Mouse (Mus musculus): Measurements from ENCODE around the gene Cflar. TPM values are rescaled to one million over a fixed set of nuclear protein-coding genes. Genes with fewer than 3 reads are reported as not detected.

Cflar gene
- polyA plus RNA-seq, 1 experiment from 2014 or later: 16.8 TPM

GRCm38 (mm10) chr1:58716162-58716882, 5.0 kb downstream of the Cflar start:
- H3K4me1 ChIP-seq (ENCODE audit: control insufficient read depth, insufficient read depth, low read depth, low read length): peaks cover 3% of the 10 kb centered on the region; the same call in 1 of the 2 replicates
- no peak overlapping the region for H3K9ac ChIP-seq (ENCODE audit: low read depth, low read length)
- peaks cover 2% of the 10 kb centered on the region; the same call in 1 of the 2 replicates for H3K36me3 ChIP-seq (ENCODE audit: control insufficient read depth, insufficient read depth, low read length)
- H3K9me3 ChIP-seq (ENCODE audit: control insufficient read depth, low read length): no peaks in the 10 kb centered on the region
- 64% methylated on average over 7 of the region's 7 CpGs for WGBS
- H3K27ac ChIP-seq (ENCODE audit: low read depth, low read length): no peak overlapping the region
- H3K27me3 ChIP-seq (replicated peaks; ENCODE audit: control insufficient read depth, insufficient read depth, low read length): no peaks in the 10 kb centered on the region
- no peak for ATAC-seq
- no peak overlapping the region for H3K4me2 ChIP-seq (ENCODE audit: low read length)
- no peak overlapping the region for H3K4me3 ChIP-seq (ENCODE audit: low read length)

DNA sequence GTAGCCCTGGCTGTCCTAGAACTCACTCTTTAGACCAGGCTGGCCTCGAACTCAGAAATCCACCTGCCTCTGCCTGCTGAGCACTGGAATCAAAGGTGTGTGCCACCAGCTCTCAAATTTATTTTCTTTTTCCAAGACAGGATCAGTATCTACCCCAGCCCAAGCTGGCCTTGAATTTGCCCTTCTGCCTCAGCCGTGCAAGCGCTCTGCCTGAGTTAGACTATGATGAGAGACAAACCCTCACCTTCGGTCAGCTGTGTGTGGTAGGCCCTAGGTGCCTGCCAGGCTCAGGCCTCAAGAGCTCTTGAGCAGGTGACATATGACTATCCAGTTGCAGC, 5.5 kb downstream of the Cflar start:
- H3K4me3 ChIP-seq (ENCODE audit: low read length): no peak overlapping the region
- no peak for ATAC-seq
- WGBS: over 99% methylated on average over 4 of the region's 4 CpGs

DNA sequence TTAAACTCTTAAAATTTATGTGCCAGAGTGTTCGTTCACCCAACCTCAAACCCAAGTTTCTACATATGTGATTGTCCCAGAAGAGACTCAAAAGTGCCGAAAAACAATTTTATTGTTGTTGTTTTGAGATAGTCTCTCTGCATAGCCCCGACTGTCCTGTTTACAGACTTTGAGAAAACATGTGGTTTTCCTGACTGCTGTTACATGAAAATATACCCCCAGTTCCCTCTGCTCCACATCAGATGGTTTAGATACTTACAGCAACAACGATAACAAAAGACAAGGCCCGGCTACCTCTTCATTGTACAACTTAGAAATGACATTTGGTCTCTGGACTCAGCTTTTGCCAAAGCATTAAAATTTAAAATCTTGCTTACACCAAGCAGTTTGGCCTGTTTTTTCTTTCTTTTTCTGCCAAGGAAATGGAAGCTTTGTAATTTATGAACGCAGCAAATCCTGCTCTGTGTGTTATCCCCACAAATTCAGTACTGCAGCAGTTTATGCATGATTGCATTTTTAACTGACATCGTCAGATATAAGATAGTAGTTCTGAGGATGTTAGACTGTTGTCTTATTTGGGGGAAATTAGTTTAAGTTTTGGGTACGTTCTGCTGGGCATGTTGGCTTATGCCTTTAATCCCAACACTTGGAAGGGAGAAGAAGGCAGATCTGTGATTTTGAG, 6.4 kb downstream of the Cflar start:
- Histone ChIP-seq H3K4me3 (ENCODE audit: low read length) (no peak overlapping the region), H3K36me3 (ENCODE audit: control insufficient read depth, insufficient read depth, low read length) (peaks cover 2% of the 10 kb centered on the region; the same call in 1 of the 2 replicates), H3K27ac (ENCODE audit: low read depth, low read length) (no peak overlapping the region), H3K4me1 (ENCODE audit: control insufficient read depth, insufficient read depth, low read depth, low read length) (no peaks in the 10 kb centered on the region), H3K4me2 (ENCODE audit: low read length) (no peak overlapping the region), H3K9me3 (ENCODE audit: control insufficient read depth, low read length) (no peaks in the 10 kb centered on the region), H3K27me3 (replicated peaks; ENCODE audit: control insufficient read depth, insufficient read depth, low read length) (no peaks in the 10 kb centered on the region), H3K9ac (ENCODE audit: low read depth, low read length) (no peak overlapping the region)
- 93% methylated on average over 8 of the region's 8 CpGs for WGBS
- ATAC-seq: no peak

More for the DNA sequence above, 5.5 kb downstream of the Cflar start:
- no peak overlapping the region for H3K9ac ChIP-seq (ENCODE audit: low read depth, low read length)
- no peaks in the 10 kb centered on the region for H3K9me3 ChIP-seq (ENCODE audit: control insufficient read depth, low read length)
- H3K27me3 ChIP-seq (replicated peaks; ENCODE audit: control insufficient read depth, insufficient read depth, low read length): no peaks in the 10 kb centered on the region
- peaks cover 3% of the 10 kb centered on the region; the same call in 1 of the 2 replicates for H3K4me1 ChIP-seq (ENCODE audit: control insufficient read depth, insufficient read depth, low read depth, low read length)
- H3K36me3 ChIP-seq (ENCODE audit: control insufficient read depth, insufficient read depth, low read length): peaks cover 2% of the 10 kb centered on the region; the same call in 1 of the 2 replicates
- H3K4me2 ChIP-seq (ENCODE audit: low read length): no peak overlapping the region
- no peak overlapping the region for H3K27ac ChIP-seq (ENCODE audit: low read depth, low read length)

DNA sequence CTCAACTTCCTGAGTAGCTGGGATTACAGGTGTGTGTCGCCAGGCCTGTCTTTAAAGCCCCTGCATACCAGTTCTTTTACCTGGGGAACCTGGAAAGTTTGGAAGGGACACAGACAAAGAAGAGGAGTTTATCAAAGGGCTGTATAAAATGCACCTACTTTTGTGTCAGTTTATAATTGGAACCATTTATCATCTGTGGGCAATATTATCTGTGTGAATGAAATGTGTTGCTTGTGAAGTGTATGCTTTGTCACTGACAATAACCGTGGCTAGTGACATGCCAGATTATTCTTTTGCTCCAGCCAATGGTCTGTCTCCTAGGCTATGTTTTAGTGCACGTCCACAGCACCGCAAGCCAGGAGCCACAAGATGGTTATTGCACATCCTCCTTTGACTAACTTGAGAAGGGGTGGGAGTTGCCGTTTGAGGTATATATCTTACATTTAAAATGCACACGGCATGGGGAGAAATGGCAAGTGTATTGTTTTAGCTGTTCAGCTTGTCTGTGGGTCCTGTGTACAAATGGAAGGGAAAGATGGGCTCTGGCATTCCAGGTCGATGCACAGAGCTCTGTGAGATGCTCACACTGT, 8.1 kb downstream of the Cflar start:
- Histone ChIP-seq H3K9ac (ENCODE audit: low read depth, low read length) (no peak overlapping the region), H3K36me3 (ENCODE audit: control insufficient read depth, insufficient read depth, low read length) (peaks cover 2% of the 10 kb centered on the region; the same call in 1 of the 2 replicates), H3K27me3 (replicated peaks; ENCODE audit: control insufficient read depth, insufficient read depth, low read length) (no peaks in the 10 kb centered on the region), H3K4me2 (ENCODE audit: low read length) (no peak overlapping the region), H3K4me1 (ENCODE audit: control insufficient read depth, insufficient read depth, low read depth, low read length) (no peaks in the 10 kb centered on the region), H3K4me3 (ENCODE audit: low read length) (no peak overlapping the region), H3K27ac (ENCODE audit: low read depth, low read length) (no peak overlapping the region), H3K9me3 (ENCODE audit: control insufficient read depth, low read length) (no peaks in the 10 kb centered on the region)
- WGBS: 85% methylated on average over 7 of the region's 7 CpGs
- ATAC-seq: no peak

DNA sequence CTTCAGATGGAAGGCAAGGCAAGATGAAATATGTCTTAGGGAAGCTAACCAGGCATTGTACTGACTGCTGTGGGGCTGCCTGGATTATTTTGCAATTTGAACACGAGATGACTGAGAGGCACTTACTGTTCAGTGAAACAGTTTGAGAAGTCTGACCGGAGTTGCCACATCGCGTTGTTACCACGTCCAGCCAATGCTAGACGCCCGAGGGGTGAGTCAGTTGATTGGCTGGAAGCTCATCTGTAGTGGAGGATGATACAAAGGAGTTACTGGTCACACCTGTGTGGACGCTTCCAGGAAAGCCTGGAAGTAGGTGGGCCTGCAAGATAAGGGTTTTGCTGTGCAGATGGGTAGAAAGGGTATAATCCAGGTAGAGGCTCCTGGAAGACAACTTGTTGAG, 8.8 kb downstream of the Cflar start:
- no peak overlapping the region for H3K9ac ChIP-seq (ENCODE audit: low read depth, low read length)
- H3K4me3 ChIP-seq (ENCODE audit: low read length): no peak overlapping the region
- H3K4me1 ChIP-seq (ENCODE audit: control insufficient read depth, insufficient read depth, low read depth, low read length): no peaks in the 10 kb centered on the region
- H3K27ac ChIP-seq (ENCODE audit: low read depth, low read length): no peak overlapping the region
- peaks cover 2% of the 10 kb centered on the region; the same call in 1 of the 2 replicates for H3K36me3 ChIP-seq (ENCODE audit: control insufficient read depth, insufficient read depth, low read length)
- no peaks in the 10 kb centered on the region for H3K9me3 ChIP-seq (ENCODE audit: control insufficient read depth, low read length)
- no peak for ATAC-seq
- H3K4me2 ChIP-seq (ENCODE audit: low read length): no peak overlapping the region
- H3K27me3 ChIP-seq (replicated peaks; ENCODE audit: control insufficient read depth, insufficient read depth, low read length): no peaks in the 10 kb centered on the region
- 90% methylated on average over 8 of the region's 8 CpGs for WGBS

DNA sequence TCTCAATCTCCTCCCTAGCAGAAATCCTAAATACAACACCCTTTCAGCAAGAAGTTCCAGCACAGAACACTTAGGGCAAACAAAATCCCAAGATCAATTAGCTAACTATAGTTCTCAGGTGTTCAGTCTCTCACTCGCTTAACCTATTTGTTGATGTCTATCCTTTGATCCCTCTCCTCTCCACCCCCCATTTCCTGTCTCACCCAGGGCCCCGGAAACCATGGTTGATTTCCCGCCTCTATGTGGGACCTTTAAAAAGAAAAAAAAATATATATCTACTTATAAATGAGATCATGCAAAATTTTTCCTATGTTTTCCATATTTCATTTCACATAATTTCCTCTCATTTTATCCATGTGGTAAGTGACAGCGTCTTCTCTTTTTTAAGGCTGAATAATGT, 9.7 kb downstream of the Cflar start:
- H3K4me3 ChIP-seq (ENCODE audit: low read length): no peak overlapping the region
- H3K4me2 ChIP-seq (ENCODE audit: low read length): no peak overlapping the region
- H3K27ac ChIP-seq (ENCODE audit: low read depth, low read length): no peak overlapping the region
- WGBS: 90% methylated on average over 4 of the region's 4 CpGs
- H3K9me3 ChIP-seq (ENCODE audit: control insufficient read depth, low read length): no peaks in the 10 kb centered on the region
- no peak for ATAC-seq
- H3K27me3 ChIP-seq (replicated peaks; ENCODE audit: control insufficient read depth, insufficient read depth, low read length): no peaks in the 10 kb centered on the region
- no peaks in the 10 kb centered on the region for H3K36me3 ChIP-seq (ENCODE audit: control insufficient read depth, insufficient read depth, low read length)
- H3K4me1 ChIP-seq (ENCODE audit: control insufficient read depth, insufficient read depth, low read depth, low read length): no peaks in the 10 kb centered on the region
- H3K9ac ChIP-seq (ENCODE audit: low read depth, low read length): no peak overlapping the region

- ATAC-seq: no peak
- Histone ChIP-seq H3K9me3 (ENCODE audit: control insufficient read depth, low read length) (no peaks in the 10 kb centered on the region), H3K27me3 (replicated peaks; ENCODE audit: control insufficient read depth, insufficient read depth, low read length) (no peaks in the 10 kb centered on the region), H3K9ac (ENCODE audit: low read depth, low read length) (no peak overlapping the region; the same call in 1 of the 2 replicates), H3K27ac (ENCODE audit: low read depth, low read length) (no peak overlapping the region), H3K4me1 (ENCODE audit: control insufficient read depth, insufficient read depth, low read depth, low read length) (no peaks in the 10 kb centered on the region), H3K36me3 (ENCODE audit: control insufficient read depth, insufficient read depth, low read length) (no peaks in the 10 kb centered on the region), H3K4me3 (ENCODE audit: low read length) (no peak overlapping the region), H3K4me2 (ENCODE audit: low read length) (no peak overlapping the region)
- 88% methylated on average over 11 of the region's 11 CpGs for WGBS
Observed at GRCm38 (mm10) chr1:58722115-58722938, 11.0 kb downstream of the Cflar start.

GRCm38 (mm10) chr1:58723062-58723808, 11.9 kb downstream of the Cflar start:
- Histone ChIP-seq H3K27ac (ENCODE audit: low read depth, low read length) (no peak overlapping the region), H3K4me3 (ENCODE audit: low read length) (no peak overlapping the region), H3K36me3 (ENCODE audit: control insufficient read depth, insufficient read depth, low read length) (no peaks in the 10 kb centered on the region), H3K27me3 (replicated peaks; ENCODE audit: control insufficient read depth, insufficient read depth, low read length) (no peaks in the 10 kb centered on the region), H3K4me1 (ENCODE audit: control insufficient read depth, insufficient read depth, low read depth, low read length) (no peaks in the 10 kb centered on the region), H3K4me2 (ENCODE audit: low read length) (no peak overlapping the region), H3K9ac (ENCODE audit: low read depth, low read length) (no peak overlapping the region), H3K9me3 (ENCODE audit: control insufficient read depth, low read length) (no peaks in the 10 kb centered on the region)
- ATAC-seq: no peak
- WGBS: 68% methylated on average over 7 of the region's 7 CpGs
